Mouse (Mus musculus): ENCODE results near the gene 1500011B03Rik.

DNA sequence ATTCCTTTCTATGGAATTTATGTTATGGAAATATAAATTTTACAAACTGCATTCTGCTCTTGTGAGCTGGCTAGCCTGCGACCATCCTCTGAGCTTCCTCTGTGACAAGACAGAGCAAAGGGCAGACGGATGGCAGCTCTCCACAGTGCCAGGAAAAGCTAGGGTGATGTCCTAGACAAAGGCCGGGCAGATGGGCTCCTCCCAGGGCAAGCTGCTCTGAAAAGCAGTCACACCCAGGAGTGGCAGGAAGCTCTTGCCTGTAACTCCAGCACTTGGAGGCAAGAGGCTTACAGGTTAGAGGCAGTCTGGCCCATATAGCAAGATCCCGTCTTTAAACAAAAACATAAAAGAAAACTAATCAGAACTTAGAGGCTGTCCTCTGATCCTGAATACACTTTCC lies 28.7 kb downstream of the 1500011B03Rik start:
- TF ChIP-seq CTCF (IDR thresholded peaks at IDR 0.05; ENCODE audit: control insufficient read depth, insufficient read depth, insufficient read length) (no peak), USF1 (IDR thresholded peaks at IDR 0.05; ENCODE audit: low read depth) (no peak)
